Mouse (Mus musculus) C2C12 (cell line): ENCODE measurements around the gene Ttll9. TPM values are rescaled to one million over a fixed set of nuclear protein-coding genes. Genes with fewer than 3 reads are reported as not detected.

Experiments used
- H3K27me3 ChIP-seq: one replicate; pipeline ENCODE4 v1.6.1; 2011; ENCODE audit not compliant: control insufficient read depth, insufficient read depth, insufficient read length
- H3K36me3 ChIP-seq: one replicate; pipeline ENCODE4 v1.6.1; 2011; ENCODE audit not compliant: control insufficient read depth, insufficient read depth
- H3K4me3 ChIP-seq: one replicate; pipeline ENCODE4 v1.5.1; 2011; ENCODE audit warnings: mild to moderate bottlenecking, control low read depth; ENCODE audit not compliant: poor library complexity, insufficient read depth, severe bottlenecking
- H3K79me2 ChIP-seq: one replicate; pipeline ENCODE4 v1.6.1; 2011; ENCODE audit not compliant: control insufficient read depth, insufficient read depth
- H3K79me3 ChIP-seq: one replicate; pipeline ENCODE4 v1.6.1; 2011; ENCODE audit warnings: low read depth, control low read depth
- H3ac ChIP-seq: one replicate; pipeline ENCODE3; 2011; ENCODE audit warnings: low read depth; ENCODE audit not compliant: control insufficient read depth, insufficient read length
- CEBPB ChIP-seq: IDR thresholded peaks from one replicate; pipeline ENCODE4 v1.6.1; 2011; ENCODE audit warnings: low read depth, mild to moderate bottlenecking, control low read depth, moderate library complexity
- CTCF ChIP-seq: IDR thresholded peaks from one replicate; pipeline ENCODE4 v1.5.1; 2011; ENCODE audit not compliant: control insufficient read depth, insufficient read depth, insufficient read length
- FOSL1 ChIP-seq: IDR thresholded peaks from one replicate; pipeline ENCODE4 v1.8.0; 2011; ENCODE audit warnings: mild to moderate bottlenecking, low read length; ENCODE audit not compliant: poor library complexity, insufficient read depth, severe bottlenecking
- MAX ChIP-seq: IDR thresholded peaks from one replicate; pipeline ENCODE4 v1.6.1; 2011; ENCODE audit warnings: mild to moderate bottlenecking, control low read depth
- MYOD1 ChIP-seq: IDR thresholded peaks from one replicate; pipeline ENCODE4 v1.6.1; 2011; ENCODE audit warnings: low read depth; ENCODE audit not compliant: control insufficient read depth, insufficient read length
- MYOG ChIP-seq: IDR thresholded peaks from one replicate; pipeline ENCODE4 v1.6.1; 2011; ENCODE audit not compliant: control insufficient read depth, insufficient read length; ENCODE audit errors: extremely low read depth
- USF1 ChIP-seq: IDR thresholded peaks from one replicate; pipeline ENCODE4 v1.6.1; 2011; ENCODE audit warnings: low read depth, mild to moderate bottlenecking, control low read depth, moderate library complexity
- polyA plus RNA-seq: library from polyadenylated mRNA; unstranded; fragments of >200 nt; fragmentation: generic; extraction: Trizol; gene quantifications from one replicate; pipeline ENCODE4 v1.2.1, GENCODE M21; 2012; ENCODE audit warnings: missing spikeins

The Ttll9 gene
- polyA plus RNA-seq, 1 experiment, result 0.16 TPM

DNA sequence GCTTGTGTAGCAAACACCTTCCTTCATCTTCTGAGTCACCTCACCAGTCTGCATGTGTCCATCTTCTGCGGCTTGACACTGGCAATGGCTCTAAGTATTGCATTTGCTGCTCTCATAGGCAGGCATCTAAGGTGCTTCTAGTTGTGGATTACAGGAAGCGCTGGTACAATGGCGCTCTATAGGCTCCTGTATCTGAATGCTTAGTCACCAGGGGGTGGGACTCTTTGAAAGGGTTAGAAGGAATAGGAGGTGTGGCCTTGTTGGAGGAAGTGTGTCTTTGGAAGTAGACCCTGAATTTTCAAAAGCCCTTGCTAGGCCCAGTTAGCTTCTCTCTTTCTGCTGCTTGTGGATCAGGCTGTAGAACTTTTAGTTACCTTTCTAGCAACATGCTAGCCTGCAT is 58.9 kb downstream of the Ttll9 start:
- H3K27me3 ChIP-seq, result peaks cover 51% of the 10 kb centered on the region
- H3K4me3 ChIP-seq, result no peak overlapping the region
- H3ac ChIP-seq, result no peak overlapping the region
- TF ChIP-seq MYOG (no peak), MYOD1 (no peak), MAX (no peak), FOSL1 (no peak), CEBPB (no peak), CTCF (no peak), USF1 (no peak)
- no peaks in the 10 kb centered on the region for H3K79me3 ChIP-seq
- H3K36me3 ChIP-seq, result no peaks in the 10 kb centered on the region
- no peaks in the 10 kb centered on the region for H3K79me2 ChIP-seq

GRCm38 (mm10) chr2:153022855-153023254 is 60.6 kb downstream of the Ttll9 start:
- Histone ChIP-seq H3K79me2 (no peaks in the 10 kb centered on the region), H3K27me3 (peaks cover 62% of the 10 kb centered on the region), H3ac (no peak overlapping the region), H3K4me3 (no peak overlapping the region), H3K36me3 (no peaks in the 10 kb centered on the region), H3K79me3 (no peaks in the 10 kb centered on the region)
- TF ChIP-seq USF1 (no peak), MAX (no peak), MYOD1 (no peak), CEBPB (no peak), MYOG (no peak), FOSL1 (no peak), CTCF (no peak)

GRCm38 (mm10) chr2:153026052-153026451 is 63.8 kb downstream of the Ttll9 start:
- Histone ChIP-seq H3K4me3 (no peak overlapping the region), H3K27me3 (peaks cover 63% of the 10 kb centered on the region), H3ac (no peak overlapping the region), H3K79me3 (no peaks in the 10 kb centered on the region), H3K36me3 (no peaks in the 10 kb centered on the region), H3K79me2 (no peaks in the 10 kb centered on the region)
- no peak for TF ChIP-seq CEBPB
- TF ChIP-seq MYOD1, result no peak
- TF ChIP-seq FOSL1, result no peak
- TF ChIP-seq MYOG, result no peak
- TF ChIP-seq USF1, result no peak

GRCm38 (mm10) chr2:153027501-153027900 is 65.2 kb downstream of the Ttll9 start:
- Histone ChIP-seq H3ac (no peak overlapping the region), H3K4me3 (no peak overlapping the region), H3K27me3 (peaks cover 68% of the 10 kb centered on the region), H3K79me3 (no peaks in the 10 kb centered on the region), H3K79me2 (no peaks in the 10 kb centered on the region), H3K36me3 (no peaks in the 10 kb centered on the region)
- TF ChIP-seq MYOD1 (no peak), USF1 (no peak), FOSL1 (no peak), MYOG (no peak), CTCF (no peak), CEBPB (no peak), MAX (no peak)

GRCm38 (mm10) chr2:153030422-153030821 is 68.1 kb downstream of the Ttll9 start:
- TF ChIP-seq MAX (no peak), CTCF (no peak), MYOD1 (no peak), MYOG (no peak), USF1 (no peak), FOSL1 (no peak), CEBPB (no peak)
- no peaks in the 10 kb centered on the region for H3K36me3 ChIP-seq
- peaks cover 60% of the 10 kb centered on the region for H3K27me3 ChIP-seq
- H3K79me3 ChIP-seq, result no peaks in the 10 kb centered on the region
- H3K79me2 ChIP-seq, result no peaks in the 10 kb centered on the region
- no peak overlapping the region for H3K4me3 ChIP-seq
- H3ac ChIP-seq, result no peak overlapping the region
